Mouse (Mus musculus): ENCODE results near the gene Mamdc4. TPM values are rescaled to one million over a fixed set of nuclear protein-coding genes. Genes with fewer than 3 reads are reported as not detected.
A peak's percentile ranks its signal among the peaks of the same experiment; 100 is the strongest.

Gene Mamdc4
- polyA plus RNA-seq, 1 experiment from 2014 or later, result 1.0 TPM

GRCm38 (mm10) chr2:25582466-25583119 lies 7.9 kb upstream of the Mamdc4 start:
- DNase-seq (ENCODE audit: low spot score), result peak; percentile 13

DNA sequence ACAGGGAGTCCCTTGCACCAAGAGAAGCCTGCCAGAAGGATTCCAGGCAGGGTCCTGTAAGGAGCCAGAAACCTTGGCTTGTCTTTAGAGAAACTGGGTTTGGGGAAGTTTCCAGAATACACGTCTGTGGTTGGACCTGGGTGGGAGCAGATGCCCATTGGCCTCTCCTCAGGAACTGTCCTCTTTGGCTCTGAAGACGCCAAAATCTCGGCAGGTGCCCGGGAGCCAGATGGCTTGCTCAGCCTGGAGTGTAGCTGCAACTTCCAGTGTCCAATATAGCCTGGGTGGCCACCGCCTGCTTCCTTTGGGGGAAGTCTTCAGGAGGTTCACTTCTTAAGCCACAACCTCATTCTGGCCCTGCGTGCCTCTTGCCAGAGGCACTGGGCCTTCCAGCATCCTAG lies 7.3 kb upstream of the Mamdc4 start:
- no peak for DNase-seq (ENCODE audit: low spot score)

- peak; percentile 84 for DNase-seq (ENCODE audit: low spot score)
Observed at GRCm38 (mm10) chr2:25581294-25581864, 6.7 kb upstream of the Mamdc4 start, which contains the start of gene Ajm1. Ajm1 (minus strand) TSS chr2:25581757.

DNA sequence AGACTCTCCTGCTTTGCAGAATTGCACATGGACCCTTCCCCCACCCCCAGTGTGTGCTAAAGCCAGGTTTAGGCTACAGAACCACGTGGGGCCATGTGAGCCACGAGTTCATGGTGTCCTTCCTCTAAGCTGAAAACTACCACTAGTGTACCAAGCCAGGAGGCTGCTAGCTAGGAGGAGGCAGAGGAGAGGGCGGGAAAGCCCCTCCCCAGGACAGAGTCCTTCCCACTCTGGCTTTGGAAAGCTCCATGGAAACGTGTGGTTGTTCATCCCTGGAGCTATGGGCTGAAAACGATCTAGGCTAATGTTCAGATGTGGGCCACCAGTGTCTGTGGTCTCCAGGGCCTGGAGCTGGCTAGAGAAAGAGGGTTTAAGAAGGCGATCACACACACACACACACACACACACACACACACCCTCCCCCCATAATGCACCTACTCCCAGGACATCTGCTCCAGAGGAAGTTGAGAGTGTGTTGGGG lies 6.0 kb upstream of the Mamdc4 start:
- DNase-seq (ENCODE audit: low spot score), result no peak

- DNase-seq (ENCODE audit: low spot score), result peak; percentile 69
Observed at GRCm38 (mm10) chr2:25579737-25580460, 5.3 kb upstream of the Mamdc4 start.

GRCm38 (mm10) chr2:25578796-25579736 lies 4.4 kb upstream of the Mamdc4 start:
- peak; percentile 12 for DNase-seq (ENCODE audit: low spot score)

- no peak for DNase-seq (ENCODE audit: low spot score)
Observed at GRCm38 (mm10) chr2:25577951-25578795, 3.5 kb upstream of the Mamdc4 start.

GRCm38 (mm10) chr2:25576965-25577891 lies 2.6 kb upstream of the Mamdc4 start:
- DNase-seq (ENCODE audit: low spot score), result peak; percentile 34

DNA sequence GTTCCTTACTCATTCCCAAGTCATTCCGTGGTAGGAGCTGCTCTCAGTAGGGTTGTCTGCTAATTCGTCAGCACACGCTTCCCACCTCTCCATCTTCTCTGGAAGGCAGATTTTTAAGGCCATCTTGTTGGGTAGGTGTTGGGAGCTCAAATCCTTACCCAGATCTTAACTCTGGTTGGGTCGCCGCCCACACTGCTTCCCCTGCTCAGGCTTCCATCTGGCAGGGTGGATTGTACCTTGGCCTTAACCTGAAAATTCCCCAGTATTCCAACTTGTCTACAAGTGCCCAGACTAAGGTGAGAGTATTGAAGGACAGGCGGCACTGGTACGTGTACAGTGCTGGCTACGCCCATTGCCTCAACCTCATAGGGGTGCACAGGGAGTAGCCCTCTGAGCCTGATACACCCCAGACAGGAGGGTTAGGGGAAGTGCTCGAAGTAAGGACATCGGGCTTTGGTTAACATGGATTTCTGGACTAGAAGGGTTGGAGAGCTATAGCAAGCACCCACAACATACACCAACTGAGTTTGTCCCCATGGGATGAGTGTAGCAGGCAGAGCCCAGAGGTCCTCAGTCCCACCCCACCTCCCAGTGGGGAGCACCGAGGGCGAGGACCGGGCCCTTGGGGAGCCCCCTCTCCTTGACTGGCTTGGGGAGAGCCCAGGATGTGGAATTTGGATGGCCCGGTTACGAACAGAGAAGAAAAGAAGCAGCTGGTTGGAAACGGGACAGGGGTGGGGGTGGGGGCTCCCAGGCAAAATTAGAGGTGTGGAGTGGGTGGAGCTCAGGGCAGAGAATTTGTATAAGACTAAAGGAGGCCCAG lies 1.6 kb upstream of the Mamdc4 start:
- no peak for DNase-seq (ENCODE audit: low spot score)

GRCm38 (mm10) chr2:25575432-25576027 lies 885 bp upstream of the Mamdc4 start:
- DNase-seq (ENCODE audit: low spot score), result peak; percentile 70

DNA sequence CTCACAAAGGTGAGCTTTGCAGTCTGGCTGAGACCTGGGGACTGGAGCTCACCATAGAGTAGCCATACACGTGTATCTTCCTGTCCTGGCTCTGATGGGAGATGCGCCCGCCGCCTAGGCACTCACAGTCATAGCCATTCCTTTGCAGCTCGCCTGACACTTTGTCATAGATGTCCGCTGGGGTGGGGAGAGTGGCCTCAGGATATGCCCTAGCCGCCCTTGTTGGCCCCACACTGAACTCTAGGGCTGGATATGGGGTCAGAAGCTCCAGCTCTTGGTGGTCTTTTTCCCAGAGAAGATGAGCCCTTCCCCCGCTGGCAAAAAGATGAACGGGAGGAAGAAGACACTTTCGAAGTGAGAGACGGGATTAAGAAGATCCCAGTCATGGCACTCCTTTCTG lies 509 bp downstream of the Mamdc4 start:
- DNase-seq (ENCODE audit: low spot score), result no peak

- DNase-seq (ENCODE audit: low spot score), result no peak
Observed at GRCm38 (mm10) chr2:25573068-25573467, 1.6 kb downstream of the Mamdc4 start.

DNA sequence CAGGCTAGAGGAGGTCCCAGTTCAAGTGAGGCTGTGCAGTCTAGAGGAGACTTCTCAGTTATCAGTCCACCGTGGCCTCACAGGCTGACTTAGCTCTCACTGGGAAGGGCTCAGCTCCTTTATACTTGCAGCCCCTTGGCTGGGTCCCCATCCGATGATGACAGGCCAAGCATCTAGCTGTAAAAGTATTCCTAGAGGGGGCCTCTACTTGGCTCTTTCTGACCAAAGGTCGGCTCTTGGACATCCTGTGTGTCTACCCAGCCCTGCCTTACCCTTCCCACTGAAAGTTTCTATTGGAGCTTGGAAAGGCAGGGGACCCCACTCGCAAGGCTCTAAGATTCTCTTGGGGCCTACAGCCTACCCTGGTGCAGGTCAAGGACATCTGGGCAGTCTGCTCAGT lies 3.4 kb downstream of the Mamdc4 start:
- DNase-seq (ENCODE audit: low spot score), result no peak

GRCm38 (mm10) chr2:25569323-25569722 lies 5.3 kb downstream of the Mamdc4 start:
- DNase-seq (ENCODE audit: low spot score), result no peak

- no peak for DNase-seq (ENCODE audit: low spot score)
Observed at GRCm38 (mm10) chr2:25568473-25569019, 6.1 kb downstream of the Mamdc4 start.

DNA sequence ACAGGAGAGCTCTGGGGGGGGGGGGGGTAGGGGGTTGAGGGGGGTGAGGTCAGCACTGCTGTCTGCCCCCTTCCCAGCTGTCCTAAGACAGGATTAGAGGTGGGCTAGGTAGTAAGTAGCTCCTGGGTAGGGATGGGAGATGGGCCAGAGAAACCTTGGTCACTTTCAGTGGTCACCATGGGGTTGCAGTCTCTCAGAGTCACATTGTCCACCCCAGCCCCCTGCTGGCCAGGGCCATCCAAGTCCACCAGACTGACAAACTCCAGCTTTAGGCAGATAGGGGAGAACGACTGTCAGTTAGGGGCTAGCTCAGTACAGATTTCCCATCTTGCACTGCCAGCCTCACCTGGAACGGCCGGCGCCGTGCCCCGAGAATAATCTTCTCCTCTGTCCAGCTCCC lies 8.1 kb downstream of the Mamdc4 start:
- no peak for DNase-seq (ENCODE audit: low spot score)

- no peak for DNase-seq (ENCODE audit: low spot score)
Observed at GRCm38 (mm10) chr2:25565741-25566140, 8.9 kb downstream of the Mamdc4 start.

GRCm38 (mm10) chr2:25561946-25562345 lies 12.7 kb downstream of the Mamdc4 start:
- no peak for DNase-seq (ENCODE audit: low spot score)
